Mouse (Mus musculus) megakaryocyte, embryonic 14.5 days (primary cell): ENCODE measurements at regions not wholly inside any gene's neighbourhood (a gene's known extent, or its start where the extent isn't known, plus 50 kb on each side); places are given as distances from the start of the nearest gene placed in this dataset.

Experiments used
- FLI1 ChIP-seq: IDR thresholded peaks from 2 replicates; pipeline ENCODE4 v1.6.1; 2012; ENCODE audit warnings: low read length, inconsistent platforms, mixed read lengths
- GATA1 ChIP-seq: IDR thresholded peaks from 3 replicates; pipeline ENCODE4 v1.6.1; 2012; ENCODE audit warnings: mixed read lengths, low read length, inconsistent platforms, borderline replicate concordance

DNA sequence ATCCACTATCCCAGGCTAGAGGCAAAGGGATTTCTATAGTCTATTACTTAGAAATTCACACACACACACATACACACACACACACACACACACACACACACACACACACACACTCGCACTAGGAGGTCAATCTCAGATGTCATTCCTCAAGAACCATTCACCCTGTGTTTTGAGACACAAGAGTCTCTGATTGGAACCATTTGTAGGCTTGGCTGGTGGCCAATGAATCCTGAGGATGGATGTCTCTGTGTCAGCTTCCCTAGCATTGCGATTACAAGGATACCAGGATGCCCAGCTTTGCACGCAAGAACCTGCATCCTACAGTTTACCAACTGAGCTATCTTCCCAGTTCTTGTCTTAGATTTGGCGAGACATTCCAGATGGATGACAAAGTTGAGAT is 186.5 kb downstream of the Lmo4 start:
- no peak for TF ChIP-seq GATA1
- no peak for TF ChIP-seq FLI1
